Mouse (Mus musculus): Measurements from ENCODE around the gene Taf9b.
A peak's percentile ranks its signal among the peaks of the same experiment; 100 is the strongest.
"Not testable (repeated sequence)": the region's sequence is repeated elsewhere in the genome, so short reads cannot be mapped to it uniquely, and the experiment has no call there.

Gene Taf9b

GRCm38 (mm10) chrX:106221058-106221457 lies at the start of gene Taf9b:
TSS of gene Taf9b (minus strand) at chrX:106221158.
- peak in 1 of 2 experiments; percentile 9 for DNase-seq

GRCm38 (mm10) chrX:106255276-106255675 lies 34.3 kb upstream of the Taf9b start, which contains the start of gene Fnd3c2:
TSS of gene Fnd3c2 (minus strand) at chrX:106255376.
- DNase-seq, result no peak

GRCm38 (mm10) chrX:106219171-106220032 lies 1.6 kb downstream of the Taf9b start:
- DNase-seq, result peak; percentile 83 to 84

- no peak for DNase-seq
These were observed 11.9 kb downstream of the Taf9b start for GRCm38 (mm10) chrX:106209100-106209499.

- DNase-seq, result no peak
These were observed 22.1 kb downstream of the Taf9b start for GRCm38 (mm10) chrX:106198904-106199303.

GRCm38 (mm10) chrX:106197308-106197707 lies 23.6 kb downstream of the Taf9b start:
- DNase-seq, result no peak

- DNase-seq, result not testable (repeated sequence)
These were observed 26.6 kb downstream of the Taf9b start for GRCm38 (mm10) chrX:106194361-106194760.

GRCm38 (mm10) chrX:106190091-106190490 lies 30.9 kb downstream of the Taf9b start:
- DNase-seq, result no peak

- no peak for DNase-seq
These were observed 31.6 kb downstream of the Taf9b start for GRCm38 (mm10) chrX:106189356-106189755.

- DNase-seq, result peak in 1 of 2 experiments; percentile 20
These were observed 33.2 kb downstream of the Taf9b start for GRCm38 (mm10) chrX:106187737-106188136.

GRCm38 (mm10) chrX:106186713-106187649 lies 34.0 kb downstream of the Taf9b start, which contains the start of gene Pgk1:
TSS of gene Pgk1 (plus strand) at chrX:106187100.
- DNase-seq, result peak; percentile 92

- DNase-seq, result no peak
These were observed 35.3 kb downstream of the Taf9b start for GRCm38 (mm10) chrX:106185706-106186105.

GRCm38 (mm10) chrX:106184279-106184678 lies 36.7 kb downstream of the Taf9b start:
- no peak for DNase-seq

GRCm38 (mm10) chrX:106176331-106176730 lies 44.6 kb downstream of the Taf9b start:
- DNase-seq, result no peak

GRCm38 (mm10) chrX:106171853-106172154 lies 49.2 kb downstream of the Taf9b start:
- DNase-seq, result no peak

- DNase-seq, result peak; percentile 86 to 88
These were observed 49.7 kb downstream of the Taf9b start for GRCm38 (mm10) chrX:106171106-106171852.

GRCm38 (mm10) chrX:106165089-106165488 lies 55.9 kb downstream of the Taf9b start:
- DNase-seq, result no peak

GRCm38 (mm10) chrX:106164555-106164954 lies 56.4 kb downstream of the Taf9b start:
- DNase-seq, result no peak

GRCm38 (mm10) chrX:106163995-106164394 lies 57.0 kb downstream of the Taf9b start:
- no peak for DNase-seq
